Mouse (Mus musculus) cerebellum, adult 2 months (tissue): ENCODE data around the gene Immp2l. TPM values are rescaled to one million over a fixed set of nuclear protein-coding genes. Genes with fewer than 3 reads are reported as not detected.

ENCODE experiments used
- DNase-seq, 2 experiments: peaks; one replicate each; pipeline ENCODE4 v3.0.0; 2021
- H3K27ac ChIP-seq: fragments of 200-500 bp; 2 replicates; pipeline ENCODE4 v1.5.1; 2012; ENCODE audit warnings: low read length, control low read depth, inconsistent platforms; ENCODE audit not compliant: insufficient read depth
- H3K27me3 ChIP-seq: fragments of 200-500 bp; 2 replicates; pipeline ENCODE4 v1.6.1; 2012; ENCODE audit warnings: inconsistent platforms, mild to moderate bottlenecking, low read length, moderate library complexity; ENCODE audit not compliant: control insufficient read depth, insufficient read depth
- H3K4me1 ChIP-seq: fragments of 200-500 bp; 2 replicates; pipeline ENCODE4 v1.6.1; 2011; ENCODE audit warnings: low read length; ENCODE audit not compliant: control insufficient read depth, insufficient read depth
- H3K4me3 ChIP-seq: fragments of 200-500 bp; replicated peaks from 2 replicates; pipeline ENCODE3; 2011; ENCODE audit warnings: mild to moderate bottlenecking, low read depth, low read length, control low read depth; ENCODE audit not compliant: insufficient read depth
- CTCF ChIP-seq: fragments of 200-500 bp; IDR thresholded peaks from 2 replicates; pipeline ENCODE4 v1.5.1; 2011; ENCODE audit warnings: low read depth, mild to moderate bottlenecking, control low read depth, low read length, moderate library complexity, borderline replicate concordance; ENCODE audit not compliant: insufficient read depth
- POLR2A ChIP-seq: fragments of 200-500 bp; IDR thresholded peaks from 2 replicates; pipeline ENCODE4 v1.6.1; 2011; ENCODE audit warnings: low read length, control low read depth, borderline replicate concordance; ENCODE audit not compliant: insufficient read depth
- WGBS: fragments of 180-500 bp; shearing (Covaris S2); methylation state at CpG from one replicate; pipeline ENCODE4 v1.1.7; 2018; 5-methylcytosine and 5-hydroxymethylcytosine counted together
- polyA plus RNA-seq: library from polyadenylated mRNA; depleted of rRNA; stranded (reverse); fragments of >200 nt; gene quantifications from 2 replicates; pipeline ENCODE4 v1.2.3, GENCODE M21; 2012

The Immp2l gene
- polyA plus RNA-seq, 1 experiment = 11.4 TPM

GRCm38 (mm10) chr12:41649826-41650541 lies 626.1 kb downstream of the Immp2l start:
- Histone ChIP-seq H3K4me1 (peaks cover 4% of the 10 kb centered on the region; the same call in 1 of the 2 replicates), H3K27ac (no peak overlapping the region), H3K4me3 (no peak overlapping the region), H3K27me3 (no peaks in the 10 kb centered on the region)
- no peak for TF ChIP-seq CTCF
- TF ChIP-seq POLR2A = no peak
- 60% methylated on average over 8 of the region's 8 CpGs for WGBS
- DNase-seq = no peak

GRCm38 (mm10) chr12:41668280-41668679 lies 644.4 kb downstream of the Immp2l start:
- no peaks in the 10 kb centered on the region for H3K27me3 ChIP-seq
- no peak overlapping the region for H3K4me3 ChIP-seq
- no peak for DNase-seq
- TF ChIP-seq CTCF = no peak
- TF ChIP-seq POLR2A = no peak
- H3K27ac ChIP-seq = no peak overlapping the region
- no peaks in the 10 kb centered on the region for H3K4me1 ChIP-seq
- 68% methylated on average over 3 of the region's 3 CpGs for WGBS

GRCm38 (mm10) chr12:41669481-41669880 lies 645.6 kb downstream of the Immp2l start:
- Histone ChIP-seq H3K4me3 (no peak overlapping the region), H3K4me1 (no peaks in the 10 kb centered on the region), H3K27me3 (no peaks in the 10 kb centered on the region), H3K27ac (no peak overlapping the region)
- 42% methylated on average over 1 of the region's 1 CpGs for WGBS
- DNase-seq = no peak
- TF ChIP-seq POLR2A (no peak), CTCF (no peak)

- no peaks in the 10 kb centered on the region for H3K27me3 ChIP-seq
- DNase-seq = no peak
- no peak overlapping the region for H3K4me3 ChIP-seq
- WGBS = 77% methylated on average over 2 of the region's 2 CpGs
- no peak overlapping the region for H3K27ac ChIP-seq
- TF ChIP-seq CTCF = no peak
- TF ChIP-seq POLR2A = no peak
- H3K4me1 ChIP-seq = no peaks in the 10 kb centered on the region
Observed at GRCm38 (mm10) chr12:41674861-41675260, 651.0 kb downstream of the Immp2l start.

GRCm38 (mm10) chr12:41680141-41680540 lies 656.3 kb downstream of the Immp2l start:
- no peak for TF ChIP-seq POLR2A
- no peak for TF ChIP-seq CTCF
- Histone ChIP-seq H3K27ac (no peak overlapping the region), H3K27me3 (no peaks in the 10 kb centered on the region), H3K4me1 (no peaks in the 10 kb centered on the region), H3K4me3 (no peak overlapping the region)
- DNase-seq = no peak
- whole genome bisulfite sequencing = 100% methylated on average over 1 of the region's 1 CpGs

- DNase-seq = no peak
- WGBS = 33% methylated on average over 1 of the region's 1 CpGs
- Histone ChIP-seq H3K4me3 (no peak overlapping the region), H3K27me3 (no peaks in the 10 kb centered on the region), H3K4me1 (no peaks in the 10 kb centered on the region), H3K27ac (no peak overlapping the region)
- TF ChIP-seq CTCF (no peak), POLR2A (no peak)
Observed at GRCm38 (mm10) chr12:41682141-41682540, 658.3 kb downstream of the Immp2l start.

- 88% methylated on average over 3 of the region's 3 CpGs for WGBS
- Histone ChIP-seq H3K4me1 (no peaks in the 10 kb centered on the region), H3K4me3 (no peak overlapping the region), H3K27ac (no peak overlapping the region), H3K27me3 (no peaks in the 10 kb centered on the region)
- TF ChIP-seq CTCF (no peak), POLR2A (no peak)
- DNase-seq = no peak
Observed at GRCm38 (mm10) chr12:41689809-41690208, 665.9 kb downstream of the Immp2l start.

GRCm38 (mm10) chr12:41710608-41711007 lies 686.7 kb downstream of the Immp2l start:
- H3K27ac ChIP-seq = no peak overlapping the region
- no peaks in the 10 kb centered on the region for H3K4me1 ChIP-seq
- H3K4me3 ChIP-seq = no peak overlapping the region
- peak; percentile 48 to 73 for DNase-seq
- H3K27me3 ChIP-seq = no peaks in the 10 kb centered on the region
- TF ChIP-seq CTCF (no peak), POLR2A (no peak)
- 3% methylated on average over 2 of the region's 2 CpGs for WGBS

- DNase-seq = no peak
- no peak overlapping the region for H3K4me3 ChIP-seq
- H3K27me3 ChIP-seq = no peaks in the 10 kb centered on the region
- 58% methylated on average over 1 of the region's 1 CpGs for WGBS
- no peaks in the 10 kb centered on the region for H3K4me1 ChIP-seq
- no peak for TF ChIP-seq POLR2A
- no peak for TF ChIP-seq CTCF
- H3K27ac ChIP-seq = no peak overlapping the region
Observed at GRCm38 (mm10) chr12:41716946-41717345, 693.1 kb downstream of the Immp2l start.
